Mouse (Mus musculus): ENCODE results near the gene Gm3285. TPM values are rescaled to one million over a fixed set of nuclear protein-coding genes. Genes with fewer than 3 reads are reported as not detected.

Gene Gm3285
- not detected for total RNA-seq (2021)

DNA sequence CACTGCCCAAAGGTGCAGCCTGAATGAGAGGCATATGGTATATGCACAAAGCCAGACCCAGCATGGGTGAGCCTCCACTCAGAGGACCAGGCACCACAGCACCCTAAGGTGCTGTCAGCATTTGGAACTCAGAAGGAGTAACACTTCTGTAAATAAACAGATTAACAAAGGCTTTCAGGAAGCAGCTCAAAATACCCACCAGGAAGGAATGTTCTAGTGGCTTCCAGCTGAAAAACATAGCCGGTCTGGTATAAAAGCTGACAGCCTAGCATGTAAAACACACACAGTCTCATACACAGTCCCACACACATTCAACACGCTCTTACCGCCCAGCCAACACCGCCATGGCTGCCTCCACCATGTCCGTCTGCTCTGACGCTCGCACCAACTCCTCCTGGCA is at the start of gene Gm3285:
Gene Gm3285, plus strand, starts transcription at position 301 of the 400 bp plus-strand sequence.
- no peak for DNase-seq (ENCODE audit: low spot score in 2 of 2)
- intact Hi-C loops (cut with DNase I) = no loop called here

GRCm38 (mm10) chr10:77814382-77814781 is 47.4 kb upstream of the Gm3285 start, which contains the start of gene Gm2696:
Gm2696 (plus strand) TSS chr10:77814682.
- no peak for DNase-seq (ENCODE audit: low spot score in 2 of 2)
- intact Hi-C loops (cut with DNase I) = no loop called here

- intact Hi-C loops (cut with DNase I) = no loop called here
- no peak for DNase-seq (ENCODE audit: low spot score in 2 of 2)
Measured at GRCm38 (mm10) chr10:77815514-77815913, 46.3 kb upstream of the Gm3285 start.

- no peak for DNase-seq (ENCODE audit: low spot score in 2 of 2)
- intact Hi-C loops (cut with DNase I) = no loop called here
Measured at GRCm38 (mm10) chr10:77818523-77818922, 43.3 kb upstream of the Gm3285 start.

- no peak for DNase-seq (ENCODE audit: low spot score in 2 of 2)
- intact Hi-C loops (cut with DNase I) = no loop called here
Measured at GRCm38 (mm10) chr10:77819203-77819602, 42.6 kb upstream of the Gm3285 start.

DNA sequence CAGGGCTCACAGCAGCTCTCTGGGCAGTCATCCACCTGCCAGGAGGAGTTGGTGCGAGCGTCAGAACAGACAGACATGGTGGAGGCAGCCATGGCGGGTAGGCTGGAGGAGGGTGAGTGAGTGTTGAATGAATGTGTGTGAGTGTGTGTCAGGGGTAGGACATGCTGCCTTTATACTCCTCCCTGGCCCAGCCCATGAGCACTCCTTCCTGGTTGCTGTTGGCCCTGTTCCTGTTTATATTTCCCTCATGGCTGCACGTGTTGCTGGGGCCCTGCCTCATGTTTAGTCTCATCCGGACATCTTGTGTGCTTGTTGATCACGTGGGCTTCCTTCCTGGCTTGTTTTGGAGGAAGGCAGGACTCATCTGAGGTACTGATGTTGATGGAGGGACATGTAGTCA is 34.8 kb upstream of the Gm3285 start, which contains the start of gene Krtap10-4:
Gene Krtap10-4, minus strand, starts transcription at position 145 of the 400 bp plus-strand sequence.
- intact Hi-C loops (cut with DNase I) = no loop called here
- DNase-seq (ENCODE audit: low spot score in 2 of 2) = no peak

GRCm38 (mm10) chr10:77835647-77836046 is 26.1 kb upstream of the Gm3285 start, which contains the start of gene Krtap10-10:
Krtap10-10 (plus strand) TSS chr10:77835947.
- intact Hi-C loops (cut with DNase I) = no loop called here
- DNase-seq (ENCODE audit: low spot score in 2 of 2) = peak in 1 of 2 experiments; percentile 15

- intact Hi-C loops (cut with DNase I) = no loop called here
- no peak for DNase-seq (ENCODE audit: low spot score in 2 of 2)
Measured at GRCm38 (mm10) chr10:77839006-77839405, 22.8 kb upstream of the Gm3285 start.

DNA sequence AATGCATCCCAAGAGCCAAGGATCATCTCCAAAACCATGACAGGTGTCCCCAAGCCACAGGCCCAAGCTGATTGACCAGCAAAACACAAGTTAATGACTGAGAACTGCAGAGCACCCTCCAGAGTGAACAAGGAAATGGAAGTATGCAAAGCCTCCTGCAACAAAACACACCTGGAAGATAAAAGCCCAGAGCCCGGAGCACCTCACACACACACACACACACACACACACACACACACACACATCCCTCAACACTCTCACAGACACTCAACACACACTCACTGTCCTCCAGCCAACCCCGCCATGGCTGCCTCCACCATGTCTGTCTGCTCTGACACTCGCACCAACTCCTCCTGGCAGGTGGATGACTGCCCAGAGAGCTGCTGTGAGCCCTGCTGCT is 15.3 kb upstream of the Gm3285 start, which contains the start of gene Gm36176:
Gene Gm36176, plus strand, starts transcription at position 301 of the 400 bp plus-strand sequence.
- no peak for DNase-seq (ENCODE audit: low spot score in 2 of 2)
- intact Hi-C loops (cut with DNase I) = no loop called here

DNA sequence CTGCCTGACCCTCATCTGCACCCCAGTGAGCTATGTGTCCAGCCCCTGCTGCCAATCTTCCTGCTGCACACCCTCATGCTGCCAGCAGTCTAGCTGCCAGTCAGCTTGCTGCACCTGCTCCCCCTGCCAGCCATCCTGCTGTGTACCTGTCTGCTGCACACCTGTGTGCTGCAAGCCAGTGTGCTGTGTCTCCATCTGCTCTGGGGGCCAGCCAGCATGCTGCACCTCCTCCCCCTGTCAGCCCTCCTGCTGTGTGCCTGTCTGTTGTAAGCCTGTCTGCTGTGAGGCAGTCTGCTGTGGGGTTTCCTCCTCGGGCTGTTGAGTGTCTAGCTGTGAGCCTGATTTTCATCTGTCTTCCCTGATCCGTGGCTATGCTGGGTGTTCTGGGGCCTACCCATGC is 14.8 kb upstream of the Gm3285 start:
- intact Hi-C loops (cut with DNase I) = no loop called here
- no peak for DNase-seq (ENCODE audit: low spot score in 2 of 2)

- intact Hi-C loops (cut with DNase I) = no loop called here
- no peak for DNase-seq (ENCODE audit: low spot score in 2 of 2)
Measured at GRCm38 (mm10) chr10:77847538-77847937, 14.2 kb upstream of the Gm3285 start.

DNA sequence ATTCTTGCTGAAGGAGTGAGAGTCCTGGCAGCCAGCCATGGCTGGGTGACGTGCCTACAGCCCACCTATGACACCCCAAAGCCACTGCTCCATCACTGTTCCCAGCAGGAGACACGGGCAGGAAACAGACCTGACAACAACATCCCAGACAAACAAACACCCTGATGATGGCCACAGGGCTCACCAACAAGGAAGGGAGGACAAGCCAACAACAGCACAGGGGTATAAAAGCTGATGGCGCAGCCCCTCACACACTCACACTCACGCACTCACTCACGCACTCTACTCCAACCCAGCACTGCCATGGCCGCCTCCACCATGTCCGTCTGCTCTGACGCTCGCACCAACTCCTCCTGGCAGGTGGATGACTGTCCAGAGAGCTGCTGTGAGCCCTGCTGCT is 9.2 kb upstream of the Gm3285 start, which contains the start of gene Gm10318:
Gene Gm10318, plus strand, starts transcription at position 301 of the 400 bp plus-strand sequence.
- DNase-seq (ENCODE audit: low spot score in 2 of 2) = no peak
- intact Hi-C loops (cut with DNase I) = no loop called here

GRCm38 (mm10) chr10:77864067-77864761 is 2.4 kb downstream of the Gm3285 start:
- intact Hi-C loops (cut with DNase I) = no loop called here
- DNase-seq (ENCODE audit: low spot score in 2 of 2) = no peak

GRCm38 (mm10) chr10:77864762-77865143 is 3.0 kb downstream of the Gm3285 start:
- DNase-seq (ENCODE audit: low spot score in 2 of 2) = no peak
- intact Hi-C loops (cut with DNase I) = no loop called here

DNA sequence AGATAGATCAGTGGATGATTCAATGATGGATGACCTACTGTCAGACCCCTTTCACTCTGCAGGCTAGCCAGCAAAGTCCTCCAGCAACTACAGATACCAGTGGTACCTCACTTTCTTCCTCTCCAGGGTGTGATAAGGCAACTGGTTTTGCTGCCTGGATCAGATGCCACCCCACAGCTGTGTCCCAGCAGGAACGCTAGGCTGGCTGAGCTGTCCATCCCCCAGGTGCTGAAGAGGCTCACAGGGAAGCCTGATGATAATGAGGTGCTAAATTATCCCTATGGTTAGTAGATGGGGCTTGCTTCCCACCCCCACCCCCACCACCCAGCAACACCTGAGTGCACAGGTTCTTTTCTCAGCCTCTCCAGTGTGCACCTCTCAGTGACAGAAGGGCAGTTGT is 5.8 kb downstream of the Gm3285 start:
- intact Hi-C loops (cut with DNase I) = no loop called here
- no peak for DNase-seq (ENCODE audit: low spot score in 2 of 2)

- intact Hi-C loops (cut with DNase I) = no loop called here
- no peak for DNase-seq (ENCODE audit: low spot score in 2 of 2)
Measured at GRCm38 (mm10) chr10:77869651-77870050, 7.9 kb downstream of the Gm3285 start.

GRCm38 (mm10) chr10:77878985-77879384 is 17.2 kb downstream of the Gm3285 start:
- DNase-seq (ENCODE audit: low spot score in 2 of 2) = peak; percentile 47 to 52
- intact Hi-C loops (cut with DNase I) = loop anchor here (2.0 kb wide), 1 partner anchor 250 kb away; no protein-coding TSS in a partner anchor

- intact Hi-C loops (cut with DNase I) = no loop called here
- DNase-seq (ENCODE audit: low spot score in 2 of 2) = no peak
Measured at GRCm38 (mm10) chr10:77880305-77880704, 18.5 kb downstream of the Gm3285 start.

DNA sequence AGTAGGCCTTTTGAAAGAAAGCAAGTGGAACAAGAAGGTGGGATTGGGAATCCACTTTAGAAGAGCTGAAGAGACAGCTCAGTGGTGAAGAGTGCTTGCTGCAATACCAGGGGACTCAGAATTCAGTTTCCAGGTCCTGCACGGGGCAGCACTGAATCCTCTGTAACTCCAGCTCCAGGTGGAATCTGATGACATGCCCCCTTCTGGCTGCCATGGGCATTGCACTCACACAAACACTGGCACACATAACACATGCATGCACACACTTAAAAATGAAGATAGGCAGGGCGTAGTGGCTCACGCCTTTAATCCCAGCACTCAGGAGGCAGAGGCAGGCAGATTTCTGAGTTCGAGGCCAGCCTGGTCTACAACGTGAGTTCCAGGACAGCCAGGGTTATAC is 20.8 kb downstream of the Gm3285 start:
- DNase-seq (ENCODE audit: low spot score in 2 of 2) = no peak
- intact Hi-C loops (cut with DNase I) = no loop called here

GRCm38 (mm10) chr10:77886007-77886747 is 24.4 kb downstream of the Gm3285 start:
- intact Hi-C loops (cut with DNase I) = no loop called here

More at GRCm38 (mm10) chr10:77886007-77886747, 24.4 kb downstream of the Gm3285 start:
- no peak for DNase-seq (ENCODE audit: low spot score in 2 of 2)

All from left cerebral cortex, postnatal 36 days (tissue).